Mouse (Mus musculus) heart, embryonic 12.5 days (tissue): ENCODE measurements around the gene Mast1. TPM values are rescaled to one million over a fixed set of nuclear protein-coding genes. Genes with fewer than 3 reads are reported as not detected.
A peak's percentile ranks its signal among the peaks of the same experiment; 100 is the strongest.

Experiments used
- ATAC-seq: fragments of 200-750 bp; cut with Nextera tagmentation; 2 replicates; pipeline ENCODE4 v1.8.0; 2017; ENCODE audit warnings: moderate TSS enrichment, moderate library complexity; ENCODE audit not compliant: insufficient number of reproducible peaks, low FRiP score
- H3K27ac ChIP-seq: fragments of 300-500 bp; sonication (generic); 2 replicates; pipeline ENCODE4 v1.5.1; 2016; ENCODE audit warnings: mild to moderate bottlenecking, moderate library complexity; ENCODE audit not compliant: poor library complexity, severe bottlenecking
- H3K27me3 ChIP-seq: fragments of 300-500 bp; sonication (generic); replicated peaks from 2 replicates; pipeline ENCODE4 v1.6.1; 2016; ENCODE audit warnings: mild to moderate bottlenecking, moderate library complexity
- H3K36me3 ChIP-seq: fragments of 300-500 bp; sonication (generic); 2 replicates; pipeline ENCODE4 v1.6.1; 2016; ENCODE audit warnings: mild to moderate bottlenecking, moderate library complexity
- H3K4me1 ChIP-seq: fragments of 300-500 bp; sonication (generic); replicated peaks from 2 replicates; pipeline ENCODE4 v1.6.1; 2016; ENCODE audit warnings: mild to moderate bottlenecking
- H3K4me2 ChIP-seq: fragments of 300-500 bp; sonication (generic); 2 replicates; pipeline ENCODE4 v1.6.1; 2016; ENCODE audit warnings: mild to moderate bottlenecking, moderate library complexity
- H3K4me3 ChIP-seq: fragments of 300-500 bp; sonication (generic); 2 replicates; pipeline ENCODE4 v1.5.1; 2016; ENCODE audit warnings: mild to moderate bottlenecking
- H3K9ac ChIP-seq: fragments of 300-500 bp; sonication (generic); 2 replicates; pipeline ENCODE4 v1.6.1; 2016; ENCODE audit warnings: mild to moderate bottlenecking, moderate library complexity
- H3K9me3 ChIP-seq: fragments of 300-500 bp; sonication (generic); replicated peaks from 2 replicates; pipeline ENCODE4 v1.6.1; 2016; ENCODE audit warnings: mild to moderate bottlenecking, moderate library complexity
- WGBS: fragments of 180-500 bp; shearing (Covaris S2); methylation state at CpG from one replicate; pipeline ENCODE4 v1.1.7; 2016; 5-methylcytosine and 5-hydroxymethylcytosine counted together
- polyA plus RNA-seq: library from polyadenylated mRNA; unstranded; fragments of >200 nt; fragmentation: Nextera tagmentation; extraction: Ambion mirVana; gene quantifications from 2 replicates; pipeline ENCODE4 v1.2.1, GENCODE M21; 2016

Gene Mast1
- polyA plus RNA-seq, 1 experiment from 2014 or later, result 0.24 TPM

- no peaks in the 10 kb centered on the region for H3K9me3 ChIP-seq
- ATAC-seq, result no peak
- no peak overlapping the region for H3K27ac ChIP-seq
- 8% methylated on average over 18 of the region's 18 CpGs for WGBS
- peaks cover 7% of the 10 kb centered on the region; the same call in 1 of the 2 replicates for H3K4me1 ChIP-seq
- H3K4me3 ChIP-seq, result peak overlapping the region; percentile 10; the same call in 1 of the 2 replicates
- peaks cover 21% of the 10 kb centered on the region for H3K36me3 ChIP-seq
- H3K9ac ChIP-seq, result no peak overlapping the region
- peak overlapping the region; percentile 39 for H3K4me2 ChIP-seq
- H3K27me3 ChIP-seq, result peaks cover 51% of the 10 kb centered on the region
Observed at GRCm38 (mm10) chr8:84952612-84953255, 15.6 kb upstream of the Mast1 start.

DNA sequence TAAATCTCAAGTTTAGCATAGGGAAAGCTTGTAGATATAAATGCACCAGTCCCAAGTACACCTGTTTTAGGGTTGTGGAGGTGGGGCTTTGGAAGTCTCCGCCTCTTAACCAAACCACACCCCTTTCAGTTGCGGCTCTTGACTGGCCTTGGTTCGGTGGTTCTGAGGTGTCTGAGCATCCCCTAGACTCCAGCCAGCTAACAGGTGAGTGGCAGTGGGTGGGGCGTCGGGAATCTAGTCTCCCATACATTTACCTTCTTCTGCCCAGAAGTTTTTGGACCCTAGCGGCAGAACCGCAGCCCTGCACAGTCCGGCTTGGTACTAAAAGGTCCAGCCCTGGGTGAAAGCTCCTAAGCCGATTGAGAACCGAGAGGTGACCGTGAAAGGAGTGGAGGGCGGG lies 12.6 kb upstream of the Mast1 start:
- WGBS, result 25% methylated on average over 12 of the region's 12 CpGs
- no peaks in the 10 kb centered on the region for H3K36me3 ChIP-seq
- no peak for ATAC-seq

DNA sequence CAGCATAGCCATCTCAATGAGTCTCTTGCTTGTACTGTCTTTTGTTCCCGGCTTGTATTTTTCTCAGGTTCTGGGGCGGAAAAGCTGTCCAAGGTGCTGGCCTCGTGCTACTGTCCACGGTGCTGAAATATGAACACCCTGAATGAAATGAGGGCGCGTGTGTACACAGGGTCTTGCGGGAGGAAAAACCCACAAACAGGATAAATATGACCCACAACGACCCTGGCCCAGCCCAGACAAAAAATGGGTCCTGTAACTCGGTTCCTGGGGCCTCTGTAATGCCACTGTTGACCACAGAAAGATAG lies 10.0 kb upstream of the Mast1 start:
- Histone ChIP-seq H3K27me3 (peaks cover 91% of the 10 kb centered on the region), H3K9ac (no peak overlapping the region), H3K27ac (no peak overlapping the region), H3K4me1 (peaks cover 13% of the 10 kb centered on the region), H3K36me3 (no peaks in the 10 kb centered on the region), H3K9me3 (no peaks in the 10 kb centered on the region), H3K4me2 (no peak overlapping the region), H3K4me3 (no peak overlapping the region)
- 18% methylated on average over 9 of the region's 9 CpGs for WGBS
- ATAC-seq, result no peak

More for the DNA sequence above, 12.6 kb upstream of the Mast1 start:
- Histone ChIP-seq H3K4me1 (peaks cover 16% of the 10 kb centered on the region), H3K9ac (no peak overlapping the region), H3K4me3 (no peak overlapping the region), H3K27ac (no peak overlapping the region), H3K27me3 (peaks cover 78% of the 10 kb centered on the region), H3K9me3 (no peaks in the 10 kb centered on the region), H3K4me2 (no peak overlapping the region)

DNA sequence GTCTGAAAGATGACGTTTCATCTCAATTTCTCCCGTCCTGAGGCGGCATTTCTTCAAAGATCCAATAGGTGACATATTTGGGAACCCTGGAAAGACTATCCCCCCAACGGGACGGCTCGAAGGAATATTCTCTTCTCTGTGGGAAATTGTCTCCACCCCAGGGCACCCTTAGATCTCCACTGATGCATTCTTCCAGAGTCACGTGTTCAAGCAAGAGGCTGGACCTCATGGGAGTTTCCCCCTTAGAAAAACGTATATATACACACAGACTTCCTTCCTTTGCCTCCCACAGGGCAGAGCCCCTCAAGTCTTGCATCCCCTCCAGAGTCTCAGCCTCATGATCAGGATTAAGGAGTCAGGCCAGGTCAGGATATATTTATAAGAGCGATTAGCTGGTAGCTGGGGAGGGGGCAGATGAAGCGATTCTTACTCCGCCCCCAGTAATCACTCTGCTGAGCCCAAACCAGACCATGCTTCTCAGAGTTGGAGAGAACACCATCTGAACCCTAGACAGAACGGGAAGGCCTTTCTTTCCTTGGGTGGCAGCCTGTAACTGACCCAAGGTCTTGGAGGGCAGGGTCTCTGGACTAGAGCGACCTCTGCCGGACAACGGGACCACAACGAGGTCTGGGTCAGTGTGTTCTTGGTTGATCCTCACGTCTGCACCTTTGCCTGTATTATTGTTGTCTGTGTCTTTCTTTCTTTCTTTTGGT lies 9.5 kb upstream of the Mast1 start, which contains the start of gene Rtbdn:
Rtbdn (plus strand) TSS at position 464 of the 713 bp plus-strand sequence.
- Histone ChIP-seq H3K27ac (no peak within 1 kb of the TSS), H3K4me3 (peak within 1 kb of the TSS; percentile 43), H3K4me1 (peaks cover 13% of the 10 kb centered on the region), H3K27me3 (peaks cover 91% of the 10 kb centered on the region), H3K4me2 (peak within 1 kb of the TSS; percentile 68), H3K36me3 (no peaks in the 10 kb centered on the region), H3K9ac (no peak within 1 kb of the TSS), H3K9me3 (no peaks in the 10 kb centered on the region)
- 14% methylated on average over 17 of the region's 17 CpGs for WGBS
- no peak for ATAC-seq

DNA sequence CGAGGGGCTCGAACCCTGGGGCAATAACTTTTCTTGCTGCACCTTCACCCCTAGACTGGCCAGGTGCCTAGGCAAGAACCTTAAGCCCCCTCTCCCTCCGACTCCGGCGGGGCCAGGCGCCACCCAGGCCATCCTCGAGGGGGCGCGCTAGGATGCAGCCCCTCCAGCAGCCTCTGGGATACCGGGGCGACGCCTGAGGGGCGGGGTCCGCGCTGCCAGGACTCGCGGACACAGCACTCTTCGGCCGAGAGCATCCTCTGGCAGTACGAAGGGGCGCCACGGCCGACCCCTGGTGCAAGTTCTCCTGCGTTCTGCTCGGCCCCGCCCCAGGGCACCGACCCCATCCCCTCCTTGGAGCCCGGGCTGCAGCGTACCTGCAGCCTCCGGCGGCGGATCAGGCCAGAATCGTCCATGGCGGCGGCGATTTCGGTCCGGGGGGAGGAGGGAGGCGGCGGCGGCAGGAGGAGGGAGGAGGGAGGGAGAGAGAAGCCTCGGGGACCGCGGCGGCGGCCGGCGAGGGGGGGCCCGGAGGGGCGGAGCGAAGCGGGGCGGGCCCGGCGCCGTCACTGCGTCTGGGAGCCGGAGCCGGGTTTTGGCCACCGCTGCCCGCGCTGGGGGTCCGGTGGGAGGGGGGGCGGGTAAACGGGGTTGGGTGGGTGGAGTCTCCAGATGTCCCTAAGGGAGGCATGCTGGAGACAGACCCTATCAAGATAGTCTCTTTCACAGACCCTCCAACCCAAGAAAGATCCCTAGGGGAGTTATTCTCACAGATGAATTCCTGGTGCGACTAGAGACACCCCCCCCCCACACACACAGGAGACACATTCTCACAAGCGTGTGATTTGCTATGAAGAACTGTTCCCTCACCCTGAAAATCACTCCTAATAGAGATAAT lies 8.7 kb upstream of the Mast1 start:
- H3K27me3 ChIP-seq, result peaks cover 92% of the 10 kb centered on the region
- peak overlapping the region; percentile 68 for H3K4me2 ChIP-seq
- WGBS, result under 1% methylated on average over 41 of the region's 67 CpGs
- H3K36me3 ChIP-seq, result no peaks in the 10 kb centered on the region
- no peak overlapping the region for H3K9ac ChIP-seq
- peaks cover 13% of the 10 kb centered on the region for H3K4me1 ChIP-seq
- peak; percentile 35; the same call in 1 of the 2 replicates for ATAC-seq
- H3K27ac ChIP-seq, result no peak overlapping the region
- H3K4me3 ChIP-seq, result peak overlapping the region; percentile 43
- H3K9me3 ChIP-seq, result no peaks in the 10 kb centered on the region

- WGBS, result 7% methylated on average over 11 of the region's 11 CpGs
- H3K4me1 ChIP-seq, result peaks cover 13% of the 10 kb centered on the region
- peaks cover 92% of the 10 kb centered on the region for H3K27me3 ChIP-seq
- no peak overlapping the region for H3K27ac ChIP-seq
- no peaks in the 10 kb centered on the region for H3K9me3 ChIP-seq
- no peaks in the 10 kb centered on the region for H3K36me3 ChIP-seq
- no peak overlapping the region for H3K9ac ChIP-seq
- H3K4me3 ChIP-seq, result no peak overlapping the region; the same call in 1 of the 2 replicates
- H3K4me2 ChIP-seq, result no peak overlapping the region
- peak; percentile 41; the same call in 1 of the 2 replicates for ATAC-seq
Observed at GRCm38 (mm10) chr8:84945235-84945632, 8.1 kb upstream of the Mast1 start.

DNA sequence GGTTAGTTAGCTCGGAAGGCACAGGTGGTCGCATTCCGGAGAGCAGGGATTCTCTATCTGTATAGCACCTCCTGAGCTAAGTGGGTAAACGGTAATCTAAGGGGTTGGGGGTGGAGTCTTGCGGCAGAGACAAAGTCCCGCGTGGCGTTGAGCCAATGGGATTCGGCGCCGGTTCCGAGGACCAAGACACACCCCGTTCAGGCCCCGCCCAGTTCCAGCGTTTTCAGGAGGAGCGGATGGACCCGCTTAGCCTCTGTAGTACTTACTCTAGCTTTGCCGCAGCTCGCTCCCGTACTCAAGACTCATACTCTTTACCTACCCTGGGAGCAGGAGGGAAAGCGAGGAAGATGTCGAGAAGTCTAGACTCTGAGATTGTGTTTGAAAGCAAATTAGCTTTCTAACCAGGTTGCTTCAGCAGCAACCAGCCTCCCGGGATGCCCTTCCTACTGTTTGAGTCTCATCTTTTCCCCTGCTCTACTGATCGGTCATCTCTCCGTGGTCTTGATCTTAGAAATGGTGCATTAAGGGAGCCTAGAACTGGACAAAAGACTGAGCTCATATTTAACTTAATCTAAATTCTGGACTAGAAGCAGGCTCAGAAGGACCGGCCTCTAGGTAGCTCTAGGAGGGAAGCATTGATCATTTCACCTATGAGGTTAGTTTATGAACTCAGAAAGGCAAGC lies 7.5 kb upstream of the Mast1 start:
- H3K4me1 ChIP-seq, result peaks cover 13% of the 10 kb centered on the region
- peaks cover 86% of the 10 kb centered on the region for H3K27me3 ChIP-seq
- no peaks in the 10 kb centered on the region for H3K36me3 ChIP-seq
- ATAC-seq, result peak; percentile 54; the same call in 1 of the 2 replicates
- H3K27ac ChIP-seq, result no peak overlapping the region
- no peak overlapping the region for H3K9ac ChIP-seq
- 3% methylated on average over 26 of the region's 26 CpGs for WGBS
- no peaks in the 10 kb centered on the region for H3K9me3 ChIP-seq
- H3K4me2 ChIP-seq, result peak overlapping the region; percentile 12; the same call in 1 of the 2 replicates
- H3K4me3 ChIP-seq, result peak overlapping the region; percentile 12; the same call in 1 of the 2 replicates

DNA sequence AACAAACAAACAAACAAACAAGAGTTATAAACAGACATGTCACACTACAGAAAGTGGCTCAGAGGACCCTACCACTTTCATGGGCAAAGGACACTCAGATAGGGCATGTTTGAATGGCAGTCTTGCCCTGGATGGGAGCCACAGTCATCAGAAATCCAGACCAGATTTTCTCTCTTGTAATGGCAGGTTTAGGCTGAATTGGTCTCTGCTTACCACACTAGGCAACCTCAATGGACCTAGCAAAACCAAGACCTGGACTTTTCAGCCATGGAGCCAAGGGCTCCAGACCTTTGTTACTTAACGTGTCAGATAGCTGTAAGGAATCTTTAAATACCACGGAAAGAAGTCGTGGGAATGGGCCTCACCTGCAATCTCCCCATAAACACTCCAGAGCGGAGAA lies 6.5 kb upstream of the Mast1 start:
- Histone ChIP-seq H3K27ac (no peak overlapping the region), H3K9ac (no peak overlapping the region), H3K36me3 (no peaks in the 10 kb centered on the region), H3K4me3 (no peak overlapping the region), H3K9me3 (no peaks in the 10 kb centered on the region), H3K27me3 (peaks cover 85% of the 10 kb centered on the region), H3K4me1 (peaks cover 13% of the 10 kb centered on the region), H3K4me2 (no peak overlapping the region)
- ATAC-seq, result no peak
- WGBS, result 19% methylated on average over 4 of the region's 4 CpGs

DNA sequence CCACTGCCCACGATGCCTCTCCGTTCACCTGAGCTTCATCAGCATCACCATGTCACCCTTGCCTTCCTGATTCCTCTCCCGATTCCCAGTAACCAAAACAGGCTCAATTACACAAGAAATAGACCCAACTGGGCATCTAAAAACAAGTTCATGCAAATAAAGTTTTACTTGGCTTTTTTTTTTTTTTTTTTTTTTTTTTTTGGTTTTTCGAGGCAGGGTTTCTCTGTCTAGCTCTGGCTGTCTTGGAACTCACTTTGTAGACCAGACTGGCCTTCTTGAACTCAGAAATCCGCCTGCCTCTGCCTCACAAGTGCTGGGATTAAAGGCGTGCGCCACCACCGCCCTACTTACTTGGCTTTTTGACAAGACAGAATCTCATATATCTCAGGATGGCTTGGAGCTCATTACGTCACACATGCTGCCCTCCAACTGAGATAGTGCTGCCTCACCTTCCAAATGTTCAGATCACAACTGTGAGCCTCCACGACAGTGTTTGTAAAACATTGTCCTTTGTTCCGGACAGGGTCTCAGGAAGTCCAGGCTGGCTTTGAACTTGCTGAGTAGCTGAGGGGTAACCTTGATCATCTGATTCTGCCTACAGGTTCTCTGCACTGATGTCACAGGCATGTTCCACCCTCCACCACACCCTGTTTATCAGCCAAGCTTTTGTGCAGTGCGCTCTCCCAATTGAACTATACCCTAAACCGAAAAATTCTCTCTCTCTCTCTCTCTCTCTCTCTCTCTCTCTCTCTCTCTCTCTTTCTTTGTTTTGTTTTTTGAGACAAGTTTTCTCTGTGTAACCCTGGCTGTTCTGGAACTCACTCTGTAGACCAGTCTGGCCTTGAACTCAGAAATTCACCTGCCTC lies 694 bp upstream of the Mast1 start:
- peak overlapping the region; percentile 74 for H3K4me2 ChIP-seq

More for the DNA sequence above, 694 bp upstream of the Mast1 start:
- Histone ChIP-seq H3K9me3 (no peaks in the 10 kb centered on the region), H3K4me3 (peak overlapping the region; percentile 46), H3K36me3 (no peaks in the 10 kb centered on the region), H3K27ac (no peak overlapping the region), H3K4me1 (peaks cover 12% of the 10 kb centered on the region), H3K9ac (no peak overlapping the region), H3K27me3 (peaks cover 83% of the 10 kb centered on the region)
- no peak for ATAC-seq
- WGBS, result 59% methylated on average over 13 of the region's 13 CpGs
